Mouse (Mus musculus): ENCODE data around the gene Trim40. TPM values are rescaled to one million over a fixed set of nuclear protein-coding genes. Genes with fewer than 3 reads are reported as not detected.

Gene Trim40
- polyA plus RNA-seq (2014; fragmentation: Nextera tagmentation; extraction: Ambion mirVana): not detected in 2 replicates

GRCm38 (mm10) chr17:36890073-36890903 is at the start of gene Trim40:
Gene Trim40 (minus strand): TSS chr17:36890123.
- no peaks in the 10 kb centered on the region for H3K4me1 ChIP-seq (ENCODE audit: control insufficient read depth, insufficient read depth, low read length)
- WGBS: 85% methylated on average over 5 of the region's 5 CpGs
- no peak within 1 kb of the TSS for H3K4me2 ChIP-seq (ENCODE audit: low read depth, low read length)
- no peak for ATAC-seq (replicated peaks; ENCODE audit: insufficient number of reproducible peaks, low FRiP score, low TSS enrichment, low read depth)
- no peaks in the 10 kb centered on the region for H3K36me3 ChIP-seq (replicated peaks; ENCODE audit: control insufficient read depth, insufficient read depth, low read depth, low read length)
- no peak within 1 kb of the TSS for H3K27ac ChIP-seq (replicated peaks; ENCODE audit: low read depth, low read length)
- no peak within 1 kb of the TSS for H3K9ac ChIP-seq (replicated peaks; ENCODE audit: low read length)
- H3K9me3 ChIP-seq (replicated peaks; ENCODE audit: control insufficient read depth, low read length): no peaks in the 10 kb centered on the region
- no peak for DNase-seq (ENCODE audit: low spot score)
- no peaks in the 10 kb centered on the region for H3K27me3 ChIP-seq (ENCODE audit: control insufficient read depth, insufficient read depth, low read length)
- no peak within 1 kb of the TSS for H3K4me3 ChIP-seq (ENCODE audit: low read depth, low read length)

- Histone ChIP-seq H3K9me3 (replicated peaks; ENCODE audit: control insufficient read depth, low read length) (no peaks in the 10 kb centered on the region), H3K27me3 (ENCODE audit: control insufficient read depth, insufficient read depth, low read length) (peaks cover 13% of the 10 kb centered on the region), H3K4me1 (ENCODE audit: control insufficient read depth, insufficient read depth, low read length) (peaks cover 6% of the 10 kb centered on the region), H3K4me3 (ENCODE audit: low read depth, low read length) (no peak overlapping the region), H3K9ac (replicated peaks; ENCODE audit: low read length) (no peak overlapping the region), H3K36me3 (replicated peaks; ENCODE audit: control insufficient read depth, insufficient read depth, low read depth, low read length) (no peaks in the 10 kb centered on the region), H3K27ac (replicated peaks; ENCODE audit: low read depth, low read length) (no peak overlapping the region), H3K4me2 (ENCODE audit: low read depth, low read length) (no peak overlapping the region)
- no peak for DNase-seq (ENCODE audit: low spot score)
- no peak for ATAC-seq (replicated peaks; ENCODE audit: insufficient number of reproducible peaks, low FRiP score, low TSS enrichment, low read depth)
- 84% methylated on average over 2 of the region's 2 CpGs for WGBS
These were observed 48.1 kb upstream of the Trim40 start for GRCm38 (mm10) chr17:36938056-36938455.

- ATAC-seq (replicated peaks; ENCODE audit: insufficient number of reproducible peaks, low FRiP score, low TSS enrichment, low read depth): no peak
These were observed 41.9 kb upstream of the Trim40 start for GRCm38 (mm10) chr17:36931806-36932205.

GRCm38 (mm10) chr17:36931130-36931529 is 41.2 kb upstream of the Trim40 start:
- H3K9ac ChIP-seq (replicated peaks; ENCODE audit: low read length): no peak overlapping the region
- WGBS: 83% methylated on average over 4 of the region's 4 CpGs
- H3K36me3 ChIP-seq (replicated peaks; ENCODE audit: control insufficient read depth, insufficient read depth, low read depth, low read length): no peaks in the 10 kb centered on the region
- no peak for DNase-seq (ENCODE audit: low spot score)
- no peak overlapping the region for H3K4me2 ChIP-seq (ENCODE audit: low read depth, low read length)
- ATAC-seq (replicated peaks; ENCODE audit: insufficient number of reproducible peaks, low FRiP score, low TSS enrichment, low read depth): no peak
- H3K27me3 ChIP-seq (ENCODE audit: control insufficient read depth, insufficient read depth, low read length): no peaks in the 10 kb centered on the region
- no peak overlapping the region for H3K4me3 ChIP-seq (ENCODE audit: low read depth, low read length)
- no peaks in the 10 kb centered on the region for H3K9me3 ChIP-seq (replicated peaks; ENCODE audit: control insufficient read depth, low read length)
- H3K4me1 ChIP-seq (ENCODE audit: control insufficient read depth, insufficient read depth, low read length): no peaks in the 10 kb centered on the region
- no peak overlapping the region for H3K27ac ChIP-seq (replicated peaks; ENCODE audit: low read depth, low read length)

More at GRCm38 (mm10) chr17:36931806-36932205, 41.9 kb upstream of the Trim40 start:
- Histone ChIP-seq H3K9me3 (replicated peaks; ENCODE audit: control insufficient read depth, low read length) (no peaks in the 10 kb centered on the region), H3K27me3 (ENCODE audit: control insufficient read depth, insufficient read depth, low read length) (no peaks in the 10 kb centered on the region), H3K27ac (replicated peaks; ENCODE audit: low read depth, low read length) (no peak overlapping the region), H3K4me3 (ENCODE audit: low read depth, low read length) (no peak overlapping the region), H3K36me3 (replicated peaks; ENCODE audit: control insufficient read depth, insufficient read depth, low read depth, low read length) (no peaks in the 10 kb centered on the region), H3K4me2 (ENCODE audit: low read depth, low read length) (no peak overlapping the region), H3K9ac (replicated peaks; ENCODE audit: low read length) (no peak overlapping the region), H3K4me1 (ENCODE audit: control insufficient read depth, insufficient read depth, low read length) (no peaks in the 10 kb centered on the region)
- DNase-seq (ENCODE audit: low spot score): no peak
- 47% methylated on average over 2 of the region's 2 CpGs for WGBS

- Histone ChIP-seq H3K9me3 (replicated peaks; ENCODE audit: control insufficient read depth, low read length) (no peaks in the 10 kb centered on the region), H3K27ac (replicated peaks; ENCODE audit: low read depth, low read length) (no peak overlapping the region), H3K27me3 (ENCODE audit: control insufficient read depth, insufficient read depth, low read length) (no peaks in the 10 kb centered on the region), H3K9ac (replicated peaks; ENCODE audit: low read length) (no peak overlapping the region), H3K36me3 (replicated peaks; ENCODE audit: control insufficient read depth, insufficient read depth, low read depth, low read length) (no peaks in the 10 kb centered on the region), H3K4me1 (ENCODE audit: control insufficient read depth, insufficient read depth, low read length) (no peaks in the 10 kb centered on the region), H3K4me3 (ENCODE audit: low read depth, low read length) (no peak overlapping the region), H3K4me2 (ENCODE audit: low read depth, low read length) (no peak overlapping the region)
- WGBS: 86% methylated on average over 6 of the region's 6 CpGs
- DNase-seq (ENCODE audit: low spot score) (no peak), ATAC-seq (replicated peaks; ENCODE audit: insufficient number of reproducible peaks, low FRiP score, low TSS enrichment, low read depth) (no peak)
These were observed 40.3 kb upstream of the Trim40 start for GRCm38 (mm10) chr17:36930233-36930632.

GRCm38 (mm10) chr17:36929236-36929932 is 39.5 kb upstream of the Trim40 start:
- 82% methylated on average over 12 of the region's 12 CpGs for WGBS
- Histone ChIP-seq H3K4me3 (ENCODE audit: low read depth, low read length) (no peak overlapping the region), H3K27me3 (ENCODE audit: control insufficient read depth, insufficient read depth, low read length) (no peaks in the 10 kb centered on the region), H3K9me3 (replicated peaks; ENCODE audit: control insufficient read depth, low read length) (no peaks in the 10 kb centered on the region), H3K27ac (replicated peaks; ENCODE audit: low read depth, low read length) (no peak overlapping the region), H3K9ac (replicated peaks; ENCODE audit: low read length) (no peak overlapping the region), H3K4me2 (ENCODE audit: low read depth, low read length) (no peak overlapping the region), H3K4me1 (ENCODE audit: control insufficient read depth, insufficient read depth, low read length) (no peaks in the 10 kb centered on the region), H3K36me3 (replicated peaks; ENCODE audit: control insufficient read depth, insufficient read depth, low read depth, low read length) (no peaks in the 10 kb centered on the region)
- no peak for DNase-seq (ENCODE audit: low spot score)
- no peak for ATAC-seq (replicated peaks; ENCODE audit: insufficient number of reproducible peaks, low FRiP score, low TSS enrichment, low read depth)

GRCm38 (mm10) chr17:36927496-36928120 is 37.7 kb upstream of the Trim40 start:
- H3K9ac ChIP-seq (replicated peaks; ENCODE audit: low read length): no peak overlapping the region
- ATAC-seq (replicated peaks; ENCODE audit: insufficient number of reproducible peaks, low FRiP score, low TSS enrichment, low read depth) (no peak), DNase-seq (ENCODE audit: low spot score) (no peak)
- 52% methylated on average over 10 of the region's 10 CpGs for WGBS
- no peaks in the 10 kb centered on the region for H3K36me3 ChIP-seq (replicated peaks; ENCODE audit: control insufficient read depth, insufficient read depth, low read depth, low read length)
- no peaks in the 10 kb centered on the region for H3K9me3 ChIP-seq (replicated peaks; ENCODE audit: control insufficient read depth, low read length)
- H3K27me3 ChIP-seq (ENCODE audit: control insufficient read depth, insufficient read depth, low read length): no peaks in the 10 kb centered on the region
- no peak overlapping the region for H3K4me2 ChIP-seq (ENCODE audit: low read depth, low read length)
- no peak overlapping the region for H3K4me3 ChIP-seq (ENCODE audit: low read depth, low read length)
- no peak overlapping the region for H3K27ac ChIP-seq (replicated peaks; ENCODE audit: low read depth, low read length)
- H3K4me1 ChIP-seq (ENCODE audit: control insufficient read depth, insufficient read depth, low read length): no peaks in the 10 kb centered on the region

- DNase-seq (ENCODE audit: low spot score): no peak
- Histone ChIP-seq H3K4me1 (ENCODE audit: control insufficient read depth, insufficient read depth, low read length) (no peaks in the 10 kb centered on the region), H3K9me3 (replicated peaks; ENCODE audit: control insufficient read depth, low read length) (no peaks in the 10 kb centered on the region), H3K36me3 (replicated peaks; ENCODE audit: control insufficient read depth, insufficient read depth, low read depth, low read length) (no peaks in the 10 kb centered on the region), H3K27me3 (ENCODE audit: control insufficient read depth, insufficient read depth, low read length) (no peaks in the 10 kb centered on the region), H3K9ac (replicated peaks; ENCODE audit: low read length) (no peak overlapping the region), H3K4me3 (ENCODE audit: low read depth, low read length) (no peak overlapping the region), H3K4me2 (ENCODE audit: low read depth, low read length) (no peak overlapping the region), H3K27ac (replicated peaks; ENCODE audit: low read depth, low read length) (no peak overlapping the region)
- WGBS: 67% methylated on average over 4 of the region's 4 CpGs
- no peak for ATAC-seq (replicated peaks; ENCODE audit: insufficient number of reproducible peaks, low FRiP score, low TSS enrichment, low read depth)
These were observed 33.6 kb upstream of the Trim40 start for GRCm38 (mm10) chr17:36923491-36923890.
